Mouse (Mus musculus): ENCODE measurements at regions not wholly inside any gene's neighbourhood (a gene's known extent, or its start where the extent isn't known, plus 50 kb on each side); places are given as distances from the start of the nearest gene placed in this dataset.

GRCm38 (mm10) chr3:70138926-70139325 is 131.5 kb downstream of the Otol1 start:
- TF ChIP-seq POLR2A (IDR thresholded peaks at IDR 0.05; ENCODE audit: borderline replicate concordance, extremely low read depth, insufficient read depth, insufficient read length, poor library complexity, severe bottlenecking) (no peak), CTCF (IDR thresholded peaks at IDR 0.05; ENCODE audit: borderline replicate concordance, extremely low read depth, insufficient read depth, insufficient read length) (no peak)

GRCm38 (mm10) chr3:70145728-70146127 is 138.3 kb downstream of the Otol1 start:
- no peak for TF ChIP-seq CTCF (IDR thresholded peaks at IDR 0.05; ENCODE audit: borderline replicate concordance, extremely low read depth, insufficient read depth, insufficient read length)
- no peak for TF ChIP-seq POLR2A (IDR thresholded peaks at IDR 0.05; ENCODE audit: borderline replicate concordance, extremely low read depth, insufficient read depth, insufficient read length, poor library complexity, severe bottlenecking)
- DNase-seq (ENCODE audit: low read depth) = no peak

More at GRCm38 (mm10) chr3:70138926-70139325, 131.5 kb downstream of the Otol1 start:
- peak; percentile 25 for DNase-seq (ENCODE audit: low read depth)

- TF ChIP-seq CTCF (IDR thresholded peaks at IDR 0.05; ENCODE audit: borderline replicate concordance, extremely low read depth, insufficient read depth, insufficient read length) = no peak
- no peak for TF ChIP-seq POLR2A (IDR thresholded peaks at IDR 0.05; ENCODE audit: borderline replicate concordance, extremely low read depth, insufficient read depth, insufficient read length, poor library complexity, severe bottlenecking)
- DNase-seq (ENCODE audit: low read depth) = no peak
Observed at GRCm38 (mm10) chr3:70151156-70151555, 143.7 kb downstream of the Otol1 start.

- TF ChIP-seq CTCF (IDR thresholded peaks at IDR 0.05; ENCODE audit: borderline replicate concordance, extremely low read depth, insufficient read depth, insufficient read length) = no peak
- TF ChIP-seq POLR2A (IDR thresholded peaks at IDR 0.05; ENCODE audit: borderline replicate concordance, extremely low read depth, insufficient read depth, insufficient read length, poor library complexity, severe bottlenecking) = no peak
Observed at GRCm38 (mm10) chr3:70160043-70160442, 152.6 kb downstream of the Otol1 start.

GRCm38 (mm10) chr3:70171667-70172066 is 164.3 kb downstream of the Otol1 start:
- TF ChIP-seq POLR2A (IDR thresholded peaks at IDR 0.05; ENCODE audit: borderline replicate concordance, extremely low read depth, insufficient read depth, insufficient read length, poor library complexity, severe bottlenecking) (no peak), CTCF (IDR thresholded peaks at IDR 0.05; ENCODE audit: borderline replicate concordance, extremely low read depth, insufficient read depth, insufficient read length) (no peak)
- DNase-seq (ENCODE audit: low read depth) = no peak

More at GRCm38 (mm10) chr3:70160043-70160442, 152.6 kb downstream of the Otol1 start:
- DNase-seq (ENCODE audit: low read depth) = peak; percentile 49

- TF ChIP-seq CTCF (IDR thresholded peaks at IDR 0.05; ENCODE audit: borderline replicate concordance, extremely low read depth, insufficient read depth, insufficient read length) (no peak), POLR2A (IDR thresholded peaks at IDR 0.05; ENCODE audit: borderline replicate concordance, extremely low read depth, insufficient read depth, insufficient read length, poor library complexity, severe bottlenecking) (no peak)
Observed at GRCm38 (mm10) chr3:70176391-70176790, 169.0 kb downstream of the Otol1 start.

GRCm38 (mm10) chr3:70181611-70182010 is 174.2 kb downstream of the Otol1 start:
- TF ChIP-seq CTCF (IDR thresholded peaks at IDR 0.05; ENCODE audit: borderline replicate concordance, extremely low read depth, insufficient read depth, insufficient read length) (no peak), POLR2A (IDR thresholded peaks at IDR 0.05; ENCODE audit: borderline replicate concordance, extremely low read depth, insufficient read depth, insufficient read length, poor library complexity, severe bottlenecking) (no peak)
- no peak for DNase-seq (ENCODE audit: low read depth)

More at GRCm38 (mm10) chr3:70176391-70176790, 169.0 kb downstream of the Otol1 start:
- no peak for DNase-seq (ENCODE audit: low read depth)

- TF ChIP-seq CTCF (IDR thresholded peaks at IDR 0.05; ENCODE audit: borderline replicate concordance, extremely low read depth, insufficient read depth, insufficient read length) (no peak), POLR2A (IDR thresholded peaks at IDR 0.05; ENCODE audit: borderline replicate concordance, extremely low read depth, insufficient read depth, insufficient read length, poor library complexity, severe bottlenecking) (no peak)
- DNase-seq (ENCODE audit: low read depth) = peak; percentile 19
Observed at GRCm38 (mm10) chr3:70190741-70191140, 183.3 kb downstream of the Otol1 start.

- no peak for DNase-seq (ENCODE audit: low read depth)
- TF ChIP-seq POLR2A (IDR thresholded peaks at IDR 0.05; ENCODE audit: borderline replicate concordance, extremely low read depth, insufficient read depth, insufficient read length, poor library complexity, severe bottlenecking) (no peak), CTCF (IDR thresholded peaks at IDR 0.05; ENCODE audit: borderline replicate concordance, extremely low read depth, insufficient read depth, insufficient read length) (no peak)
Observed at GRCm38 (mm10) chr3:70196671-70197070, 189.3 kb downstream of the Otol1 start.

GRCm38 (mm10) chr3:70198890-70199289 is 191.5 kb downstream of the Otol1 start:
- DNase-seq (ENCODE audit: low read depth) = peak; percentile 21
- no peak for TF ChIP-seq CTCF (IDR thresholded peaks at IDR 0.05; ENCODE audit: borderline replicate concordance, extremely low read depth, insufficient read depth, insufficient read length)
- no peak for TF ChIP-seq POLR2A (IDR thresholded peaks at IDR 0.05; ENCODE audit: borderline replicate concordance, extremely low read depth, insufficient read depth, insufficient read length, poor library complexity, severe bottlenecking)

- no peak for DNase-seq (ENCODE audit: low read depth)
- TF ChIP-seq CTCF (IDR thresholded peaks at IDR 0.05; ENCODE audit: borderline replicate concordance, extremely low read depth, insufficient read depth, insufficient read length) (no peak), POLR2A (IDR thresholded peaks at IDR 0.05; ENCODE audit: borderline replicate concordance, extremely low read depth, insufficient read depth, insufficient read length, poor library complexity, severe bottlenecking) (no peak)
Observed at GRCm38 (mm10) chr3:70201334-70201943, 194.0 kb downstream of the Otol1 start.

GRCm38 (mm10) chr3:70215195-70215594 is 207.8 kb downstream of the Otol1 start:
- DNase-seq (ENCODE audit: low read depth) = no peak
- no peak for TF ChIP-seq CTCF (IDR thresholded peaks at IDR 0.05; ENCODE audit: borderline replicate concordance, extremely low read depth, insufficient read depth, insufficient read length)
- no peak for TF ChIP-seq POLR2A (IDR thresholded peaks at IDR 0.05; ENCODE audit: borderline replicate concordance, extremely low read depth, insufficient read depth, insufficient read length, poor library complexity, severe bottlenecking)
